Mouse (Mus musculus) embryonic fibroblast, embryonic 13.5 days (primary cell): ENCODE data around the gene Klhl5.

ENCODE experiments used
- CTCF ChIP-seq: IDR thresholded peaks from 2 replicates; pipeline ENCODE4 v1.5.1; 2011; ENCODE audit warnings: mild to moderate bottlenecking, control low read depth, low read length, moderate library complexity, borderline replicate concordance; ENCODE audit not compliant: insufficient read depth
- POLR2A ChIP-seq: IDR thresholded peaks from 2 replicates; pipeline ENCODE4 v1.6.1; 2011; ENCODE audit warnings: low read depth, mild to moderate bottlenecking, control low read depth, low read length, moderate library complexity

GRCm38 (mm10) chr5:65149706-65150105 is 42.4 kb downstream of the Klhl5 start:
- no peak for TF ChIP-seq CTCF
- TF ChIP-seq POLR2A, result no peak
